Mouse (Mus musculus) embryonic facial prominence, embryonic 15.5 days (tissue): Measurements from ENCODE around the gene Gm15517. TPM values are rescaled to one million over a fixed set of nuclear protein-coding genes. Genes with fewer than 3 reads are reported as not detected.
A peak's percentile ranks its signal among the peaks of the same experiment; 100 is the strongest.
"Not testable (repeated sequence)": the region's sequence is repeated elsewhere in the genome, so short reads cannot be mapped to it uniquely, and the experiment has no call there.

Experiments
- ATAC-seq: fragments of 200-750 bp; cut with Nextera tagmentation; 2 replicates; pipeline ENCODE4 v1.8.0; 2017; ENCODE audit warnings: low read depth, moderate TSS enrichment; ENCODE audit not compliant: insufficient number of reproducible peaks, low FRiP score, low TSS enrichment
- H3K27ac ChIP-seq: fragments of 300-500 bp; sonication (generic); replicated peaks from 2 replicates; pipeline ENCODE4 v1.5.1; 2015; ENCODE audit warnings: mild to moderate bottlenecking, inconsistent platforms
- H3K27me3 ChIP-seq: fragments of 300-500 bp; sonication (generic); 2 replicates; pipeline ENCODE4 v1.6.1; 2015; ENCODE audit warnings: inconsistent platforms
- H3K36me3 ChIP-seq: fragments of 300-500 bp; sonication (generic); 2 replicates; pipeline ENCODE4 v1.6.1; 2015; ENCODE audit warnings: mild to moderate bottlenecking, inconsistent platforms
- H3K4me1 ChIP-seq: fragments of 300-500 bp; sonication (generic); 2 replicates; pipeline ENCODE4 v1.6.1; 2015; ENCODE audit warnings: inconsistent platforms
- H3K4me2 ChIP-seq: fragments of 300-500 bp; sonication (generic); replicated peaks from 2 replicates; pipeline ENCODE4 v1.6.1; 2015; ENCODE audit warnings: mild to moderate bottlenecking, inconsistent platforms
- H3K4me3 ChIP-seq: fragments of 300-500 bp; sonication (generic); replicated peaks from 2 replicates; pipeline ENCODE4 v1.5.1; 2015; ENCODE audit warnings: mild to moderate bottlenecking, inconsistent platforms
- H3K9ac ChIP-seq: fragments of 300-500 bp; sonication (generic); 2 replicates; pipeline ENCODE4 v1.6.1; 2015; ENCODE audit warnings: inconsistent platforms
- H3K9me3 ChIP-seq: fragments of 300-500 bp; sonication (generic); replicated peaks from 2 replicates; pipeline ENCODE4 v1.6.1; 2016; ENCODE audit warnings: inconsistent platforms
- WGBS: fragments of 180-500 bp; shearing (Covaris S2); methylation state at CpG from one replicate; pipeline ENCODE4 v1.1.7; 2015; 5-methylcytosine and 5-hydroxymethylcytosine counted together
- polyA plus RNA-seq: library from polyadenylated mRNA; unstranded; fragments of >200 nt; fragmentation: Nextera tagmentation; extraction: Ambion mirVana; gene quantifications from 2 replicates; pipeline ENCODE4 v1.2.1, GENCODE M21; 2015

Gene Gm15517
- polyA plus RNA-seq, 1 experiment from 2014 or later, result not detected

DNA sequence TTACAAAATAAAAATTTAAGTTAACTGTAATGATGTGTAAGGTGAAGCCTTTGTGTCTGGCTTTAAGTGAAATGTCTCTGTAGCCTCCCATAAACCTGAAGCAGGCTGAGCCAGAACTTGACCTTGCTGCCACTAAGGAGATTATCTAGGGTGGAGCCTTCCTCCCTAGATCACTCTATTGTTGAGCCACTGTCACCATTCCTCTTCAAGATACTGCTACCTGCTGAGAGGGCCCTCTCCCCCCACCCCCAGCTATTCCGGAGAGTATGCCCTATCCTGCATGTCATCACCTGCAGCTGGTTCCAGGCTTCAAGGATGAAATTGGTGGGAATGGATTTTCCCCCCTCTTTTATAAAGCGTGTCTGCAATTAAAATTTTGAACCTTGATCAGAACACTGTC is 36.3 kb downstream of the Gm15517 start:
- H3K36me3 ChIP-seq, H3K27ac ChIP-seq, H3K9me3 ChIP-seq, H3K27me3 ChIP-seq, H3K9ac ChIP-seq, H3K4me1 ChIP-seq, H3K4me2 ChIP-seq, H3K4me3 ChIP-seq, ATAC-seq: not testable (repeated sequence)
- WGBS, result 65% methylated on average over 2 of the region's 2 CpGs

DNA sequence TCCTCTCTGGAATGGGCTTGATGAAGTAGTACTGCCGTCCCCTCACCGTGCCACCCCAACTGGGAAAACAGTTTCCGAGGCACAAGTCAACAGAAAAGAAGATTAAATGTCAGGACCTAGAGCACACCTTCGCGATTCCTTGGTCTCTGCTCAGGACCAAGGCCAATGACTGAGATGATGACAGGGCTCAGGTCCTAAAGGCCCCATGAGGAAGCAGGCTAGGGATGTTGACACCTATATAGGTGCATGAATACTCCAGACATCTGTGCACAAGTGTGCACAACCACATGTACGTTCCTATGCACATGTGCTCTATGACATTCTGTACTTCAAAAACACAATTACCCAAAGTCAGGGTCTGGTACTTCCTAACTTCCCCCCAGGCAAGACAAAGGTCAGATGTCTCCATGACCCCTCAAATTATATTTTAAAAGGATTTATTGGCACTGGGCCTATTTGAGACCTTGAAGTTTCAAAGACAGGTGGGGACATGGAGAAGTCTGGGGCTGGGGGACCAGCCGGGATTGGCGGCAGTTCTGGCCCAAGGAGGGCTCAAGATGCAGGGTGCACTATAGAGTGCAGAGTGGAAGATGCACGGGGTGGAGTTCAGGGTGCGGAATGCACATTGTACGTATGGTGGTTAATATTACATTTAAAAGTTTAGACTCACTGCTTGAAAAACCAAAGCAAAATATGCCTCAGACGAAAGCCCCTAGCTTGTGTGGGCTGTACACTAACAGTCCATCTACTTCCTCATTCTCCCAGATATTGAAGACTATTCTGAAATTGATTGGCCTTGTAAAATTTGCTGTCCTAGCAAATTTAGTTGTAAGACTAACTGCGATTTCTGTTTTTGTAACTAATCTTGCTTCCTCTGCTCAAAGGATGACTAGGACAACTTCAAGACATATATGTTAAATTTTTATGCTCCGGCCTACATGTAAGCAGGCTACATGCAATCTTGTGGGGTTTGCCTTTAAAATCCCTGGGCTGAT is 42.4 kb downstream of the Gm15517 start:
- Histone ChIP-seq H3K4me3 (peak overlapping the region; percentile 78), H3K27ac (peak overlapping the region; percentile 93), H3K9me3 (no peaks in the 10 kb centered on the region), H3K36me3 (no peaks in the 10 kb centered on the region), H3K4me1 (peaks cover 38% of the 10 kb centered on the region), H3K27me3 (no peaks in the 10 kb centered on the region; the same call in 1 of the 2 replicates), H3K4me2 (peak overlapping the region; percentile 78), H3K9ac (peak overlapping the region; percentile 92)
- no peak for ATAC-seq
- WGBS, result 85% methylated on average over 14 of the region's 14 CpGs

DNA sequence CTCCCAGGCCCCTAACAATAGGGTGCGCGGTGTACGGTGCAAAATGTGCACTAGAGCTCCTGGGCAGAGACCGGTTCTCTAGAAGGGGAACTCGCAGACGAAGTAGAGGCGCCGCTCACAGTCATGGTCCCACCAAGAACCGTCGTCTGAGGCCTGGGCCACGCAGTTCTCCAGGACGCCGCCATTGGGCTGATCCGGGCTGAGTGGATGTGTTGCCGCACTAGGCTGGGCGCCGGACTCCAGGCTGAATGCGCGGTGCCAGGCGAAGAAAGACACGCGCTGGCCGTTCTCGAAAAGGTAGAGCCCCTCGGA is 43.2 kb downstream of the Gm15517 start:
- Histone ChIP-seq H3K27ac (peak overlapping the region; percentile 93), H3K4me2 (peak overlapping the region; percentile 78), H3K36me3 (no peaks in the 10 kb centered on the region), H3K9ac (peak overlapping the region; percentile 92), H3K4me3 (peak overlapping the region; percentile 78), H3K4me1 (peaks cover 40% of the 10 kb centered on the region), H3K27me3 (peaks cover 5% of the 10 kb centered on the region; the same call in 1 of the 2 replicates), H3K9me3 (no peaks in the 10 kb centered on the region)
- peak; percentile 1; the same call in 1 of the 2 replicates for ATAC-seq
- WGBS, result 1% methylated on average over 25 of the region's 25 CpGs

GRCm38 (mm10) chr7:44304775-44305641 is 43.8 kb downstream of the Gm15517 start:
- ATAC-seq, result peak; percentile 93
- under 1% methylated on average over 49 of the region's 49 CpGs for WGBS
- H3K4me1 ChIP-seq, result peaks cover 40% of the 10 kb centered on the region

DNA sequence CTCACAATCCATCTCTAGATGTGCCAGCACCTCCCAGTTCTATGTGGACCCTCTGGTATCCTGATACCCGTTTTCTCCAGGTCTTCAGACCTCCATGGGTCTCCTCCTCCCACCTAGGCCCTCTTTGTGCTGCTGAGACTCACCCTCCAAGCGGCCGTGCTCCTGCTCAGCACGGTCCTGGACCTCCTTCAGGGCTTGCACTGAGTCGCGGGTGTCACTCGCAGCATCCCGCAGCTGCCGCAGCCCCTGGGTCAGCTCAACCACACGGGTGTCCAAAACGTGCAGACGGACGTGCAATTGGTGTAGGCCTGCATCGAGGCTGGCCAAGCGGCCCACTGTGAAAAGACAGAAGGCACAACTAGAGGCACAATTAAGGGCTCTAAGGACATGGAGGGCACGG is 44.4 kb downstream of the Gm15517 start:
- ATAC-seq, result 0 out of 2 replicates have a peak, but pooled peaks have one; percentile 0
- peaks cover 46% of the 10 kb centered on the region for H3K4me1 ChIP-seq

More at GRCm38 (mm10) chr7:44304775-44305641, 43.8 kb downstream of the Gm15517 start:
- Histone ChIP-seq H3K9me3 (no peaks in the 10 kb centered on the region), H3K4me3 (peak overlapping the region; percentile 78), H3K36me3 (no peaks in the 10 kb centered on the region), H3K9ac (peak overlapping the region; percentile 92), H3K27me3 (peaks cover 5% of the 10 kb centered on the region; the same call in 1 of the 2 replicates), H3K4me2 (peak overlapping the region; percentile 78), H3K27ac (peak overlapping the region; percentile 93)

DNA sequence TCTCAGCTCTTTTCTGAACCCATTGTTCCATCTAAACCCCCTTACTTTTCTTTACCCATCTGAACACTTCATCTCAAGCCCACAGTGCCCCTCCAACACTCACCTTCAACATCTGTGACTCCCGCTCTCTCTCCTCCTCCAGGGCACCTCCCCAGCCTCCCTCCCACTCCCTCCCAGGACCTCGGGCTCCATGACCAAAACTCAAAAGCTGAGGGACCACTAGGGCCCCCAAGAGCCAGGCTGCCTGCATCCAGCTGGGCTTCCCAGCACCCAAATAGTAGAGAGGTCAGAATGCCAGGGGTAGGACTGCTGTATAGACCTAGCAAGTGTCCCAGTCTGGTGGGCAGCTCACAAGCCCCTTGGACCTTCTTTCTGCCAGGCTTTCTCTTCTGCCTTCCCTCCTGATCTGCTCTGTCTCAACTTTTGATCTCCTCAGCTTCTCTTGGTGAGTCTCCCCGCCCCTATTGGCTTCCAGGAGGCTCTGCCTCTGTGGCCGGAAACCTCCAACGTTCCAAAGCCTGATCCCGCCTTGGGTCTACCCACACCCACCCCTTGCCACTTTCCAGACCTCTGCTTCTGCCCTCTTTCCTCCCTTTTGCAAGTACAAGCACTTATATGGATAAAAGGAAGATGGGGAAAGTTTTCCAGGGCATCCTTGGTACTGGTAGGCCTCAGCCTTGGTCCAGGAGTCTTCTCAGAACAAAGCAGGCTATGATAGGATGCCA is 45.4 kb downstream of the Gm15517 start, which contains the start of gene Clec11a:
Gene Clec11a, minus strand, starts transcription at position 387 of the 725 bp plus-strand sequence.
- H3K36me3 ChIP-seq, result no peaks in the 10 kb centered on the region
- peak within 1 kb of the TSS; percentile 78 for H3K4me3 ChIP-seq
- peak within 1 kb of the TSS; percentile 88 for H3K27ac ChIP-seq
- H3K4me2 ChIP-seq, result peak within 1 kb of the TSS; percentile 78
- 0 out of 2 replicates have a peak, but pooled peaks cover 5% of the 10 kb centered on the region for H3K27me3 ChIP-seq
- H3K9me3 ChIP-seq, result no peaks in the 10 kb centered on the region
- peaks cover 56% of the 10 kb centered on the region for H3K4me1 ChIP-seq
- no peak for ATAC-seq
- H3K9ac ChIP-seq, result no peak within 1 kb of the TSS
- WGBS, result 50% methylated on average over 6 of the region's 6 CpGs

More for the DNA sequence above, 44.4 kb downstream of the Gm15517 start:
- Histone ChIP-seq H3K4me3 (peak overlapping the region; percentile 78), H3K9me3 (no peaks in the 10 kb centered on the region), H3K9ac (no peak overlapping the region), H3K36me3 (no peaks in the 10 kb centered on the region), H3K4me2 (peak overlapping the region; percentile 78), H3K27me3 (peaks cover 5% of the 10 kb centered on the region; the same call in 1 of the 2 replicates), H3K27ac (peak overlapping the region; percentile 88)
- WGBS, result 9% methylated on average over 16 of the region's 16 CpGs

GRCm38 (mm10) chr7:44307261-44308020 is 46.2 kb downstream of the Gm15517 start:
- no peaks in the 10 kb centered on the region for H3K9me3 ChIP-seq
- H3K27ac ChIP-seq, result peak overlapping the region; percentile 88
- peaks cover 61% of the 10 kb centered on the region for H3K4me1 ChIP-seq
- no peak overlapping the region for H3K4me3 ChIP-seq
- no peak overlapping the region for H3K9ac ChIP-seq
- no peaks in the 10 kb centered on the region for H3K36me3 ChIP-seq
- ATAC-seq, result no peak
- 23% methylated on average over 9 of the region's 9 CpGs for WGBS
- 0 out of 2 replicates have a peak, but pooled peaks cover 5% of the 10 kb centered on the region for H3K27me3 ChIP-seq
- H3K4me2 ChIP-seq, result peak overlapping the region; percentile 78; the same call in 1 of the 2 replicates

- H3K4me1 ChIP-seq, result peaks cover 54% of the 10 kb centered on the region
- H3K27ac ChIP-seq, result peak within 1 kb of the TSS; percentile 44; the same call in 1 of the 2 replicates
Measured at GRCm38 (mm10) chr7:44309475-44310284, 48.4 kb downstream of the Gm15517 start, which contains the start of gene Shank1. TSS of gene Shank1 (plus strand) at chr7:44310253.

GRCm38 (mm10) chr7:44310285-44310877 is 49.1 kb downstream of the Gm15517 start:
- Histone ChIP-seq H3K9ac (peak overlapping the region; percentile 45), H3K9me3 (no peaks in the 10 kb centered on the region), H3K27ac (no peak overlapping the region), H3K4me1 (peaks cover 53% of the 10 kb centered on the region), H3K4me3 (peak overlapping the region; percentile 53), H3K36me3 (no peaks in the 10 kb centered on the region), H3K4me2 (peak overlapping the region; percentile 99), H3K27me3 (0 out of 2 replicates have a peak, but pooled peaks cover 5% of the 10 kb centered on the region)
- WGBS, result under 1% methylated on average over 38 of the region's 40 CpGs
- 0 out of 2 replicates have a peak, but pooled peaks have one; percentile 4 for ATAC-seq

More at GRCm38 (mm10) chr7:44309475-44310284, 48.4 kb downstream of the Gm15517 start, which contains the start of gene Shank1:
- H3K27me3 ChIP-seq, result 0 out of 2 replicates have a peak, but pooled peaks cover 5% of the 10 kb centered on the region
- no peaks in the 10 kb centered on the region for H3K36me3 ChIP-seq
- peak within 1 kb of the TSS; percentile 99 for H3K4me2 ChIP-seq
- 13% methylated on average over 20 of the region's 22 CpGs for WGBS
- no peaks in the 10 kb centered on the region for H3K9me3 ChIP-seq
- H3K9ac ChIP-seq, result peak within 1 kb of the TSS; percentile 45
- H3K4me3 ChIP-seq, result peak within 1 kb of the TSS; percentile 53
- no peak for ATAC-seq
